Mouse (Mus musculus): Measurements from ENCODE around the gene Ldb2.

- TF ChIP-seq POLR2A (IDR thresholded peaks at IDR 0.05; ENCODE audit: borderline replicate concordance, extremely low read depth, insufficient read depth, insufficient read length, poor library complexity, severe bottlenecking) (no peak), CTCF (IDR thresholded peaks at IDR 0.05; ENCODE audit: borderline replicate concordance, extremely low read depth, insufficient read depth, insufficient read length) (no peak)
Observed at GRCm38 (mm10) chr5:44734131-44734723, 65.3 kb downstream of the Ldb2 start.

Data from brain, embryonic 14.5 days (tissue).